Mouse (Mus musculus) kidney, adult 18-20 months (tissue): ENCODE results near the gene Tecpr2.

Source experiments
- DNase-seq: peaks from one replicate; pipeline ENCODE4 v3.0.0; 2021

Gene Tecpr2

GRCm38 (mm10) chr12:111008500-111009490 lies 119.7 kb downstream of the Tecpr2 start:
- peak; percentile 7 for DNase-seq

GRCm38 (mm10) chr12:111009615-111010257 lies 120.7 kb downstream of the Tecpr2 start:
- no peak for DNase-seq

- DNase-seq, result no peak
Measured at GRCm38 (mm10) chr12:111016807-111017206, 127.7 kb downstream of the Tecpr2 start.

GRCm38 (mm10) chr12:111018068-111018467 lies 129.0 kb downstream of the Tecpr2 start:
- DNase-seq, result no peak

- no peak for DNase-seq
Measured at GRCm38 (mm10) chr12:111019086-111019485, 130.0 kb downstream of the Tecpr2 start.

- no peak for DNase-seq
Measured at GRCm38 (mm10) chr12:111021138-111021537, 132.1 kb downstream of the Tecpr2 start.

GRCm38 (mm10) chr12:111021577-111021976 lies 132.5 kb downstream of the Tecpr2 start:
- no peak for DNase-seq
